In the genomic region with DNA sequence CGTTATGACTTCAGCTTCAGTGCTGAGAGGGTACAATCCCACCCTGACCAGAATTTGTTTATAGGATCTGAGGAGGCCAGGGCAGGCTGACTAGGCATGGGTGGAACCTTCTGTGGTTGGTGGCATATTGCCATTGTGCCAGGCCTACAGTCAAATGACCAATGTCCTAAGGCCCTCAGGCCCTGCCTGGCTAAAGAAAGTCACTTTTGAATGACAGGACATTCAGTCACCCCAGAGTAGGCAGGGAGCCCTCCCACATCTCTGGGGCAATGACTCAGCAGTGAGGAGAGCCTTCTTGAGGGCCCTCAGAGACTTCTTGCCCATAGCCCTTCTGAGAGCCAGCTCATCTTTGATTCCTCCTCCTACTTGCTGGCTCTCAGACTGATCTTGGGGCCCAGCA, we compare ENCODE assay signal across 20 mouse cellular contexts.
"Had no signal": no experiment of that assay in that cellular context is flagged by ENCODE, and none has a peak within 500 bp of the region (broad histone marks: within the 10 kb centered on the region; RNA-seq: fewer than 3 reads in every experiment).

No protein-coding gene starts in this region.

- ATAC-seq: liver, embryonic 12.5 days; midbrain, embryonic 13.5 days had no signal

- H3K9ac ChIP-seq: limb, embryonic 13.5 days; liver, embryonic 12.5 days; liver, embryonic 15.5 days; lung, embryonic 15.5 days; midbrain, embryonic 13.5 days; neural tube, embryonic 12.5 days; neural tube, embryonic 15.5 days; stomach, embryonic 15.5 days had no signal

- H3K4me2 ChIP-seq: limb, embryonic 13.5 days; liver, embryonic 12.5 days; liver, embryonic 15.5 days; lung, embryonic 15.5 days; midbrain, embryonic 13.5 days; neural tube, embryonic 12.5 days; neural tube, embryonic 15.5 days; stomach, embryonic 15.5 days had no signal

- H3K36me3 ChIP-seq: limb, embryonic 10.5 days; limb, embryonic 13.5 days; liver, embryonic 12.5 days; liver, embryonic 15.5 days; lung, embryonic 15.5 days; midbrain, embryonic 10.5 days; midbrain, embryonic 13.5 days; neural tube, embryonic 12.5 days; neural tube, embryonic 15.5 days; stomach, embryonic 15.5 days had no signal

- H3K27ac ChIP-seq: kidney, postnatal 0 days; layer of hippocampus, adult 2 months; limb, embryonic 10.5 days; limb, embryonic 13.5 days; liver, embryonic 12.5 days; liver, embryonic 15.5 days; lung, embryonic 15.5 days; midbrain, embryonic 10.5 days; midbrain, embryonic 13.5 days; neural tube, embryonic 12.5 days; neural tube, embryonic 15.5 days; stomach, embryonic 15.5 days had no signal

- DNase-seq: kidney, postnatal 25 days; layer of hippocampus, adult 9-11 months; liver; lung, adult 18-20 months; lung, postnatal 10 days; lung, postnatal 36 days; thymus, postnatal 25 days had no signal

- H3K4me3 ChIP-seq: layer of hippocampus, adult 2 months; limb, embryonic 10.5 days; limb, embryonic 13.5 days; liver, embryonic 12.5 days; liver, embryonic 15.5 days; lung, embryonic 15.5 days; megakaryocyte, embryonic 14.5 days; midbrain, embryonic 10.5 days; midbrain, embryonic 13.5 days; neural tube, embryonic 12.5 days; neural tube, embryonic 15.5 days; stomach, embryonic 15.5 days had no signal

- H3K4me1 ChIP-seq: limb, embryonic 10.5 days; limb, embryonic 13.5 days; liver, embryonic 15.5 days; lung, embryonic 15.5 days; midbrain, embryonic 10.5 days; midbrain, embryonic 13.5 days; neural tube, embryonic 12.5 days; neural tube, embryonic 15.5 days; stomach, embryonic 15.5 days had no signal

- H3K27me3 ChIP-seq: limb, embryonic 13.5 days; liver, embryonic 12.5 days; liver, embryonic 15.5 days; lung, embryonic 15.5 days; megakaryocyte, embryonic 14.5 days; midbrain, embryonic 13.5 days; neural tube, embryonic 12.5 days; neural tube, embryonic 15.5 days; stomach, embryonic 15.5 days had no signal

- H3K9me3 ChIP-seq: limb, embryonic 10.5 days; liver, embryonic 12.5 days; liver, embryonic 15.5 days; lung, embryonic 15.5 days; midbrain, embryonic 10.5 days; neural tube, embryonic 12.5 days; stomach, embryonic 15.5 days had no signal
